Mouse (Mus musculus) neural tube, embryonic 12.5 days (tissue): ENCODE measurements around the gene Dnph1. TPM values are rescaled to one million over a fixed set of nuclear protein-coding genes. Genes with fewer than 3 reads are reported as not detected.

Experiments
- ATAC-seq: fragments of 200-750 bp; cut with Nextera tagmentation; 2 replicates; pipeline ENCODE4 v1.8.0; 2017; ENCODE audit warnings: low read depth, mild to moderate bottlenecking, moderate TSS enrichment, moderate library complexity; ENCODE audit not compliant: low FRiP score
- H3K27ac ChIP-seq: fragments of 300-500 bp; sonication (generic); 2 replicates; pipeline ENCODE4 v1.5.1; 2016
- H3K27me3 ChIP-seq: fragments of 300-500 bp; sonication (generic); replicated peaks from 2 replicates; pipeline ENCODE4 v1.6.1; 2016; ENCODE audit warnings: mild to moderate bottlenecking
- H3K36me3 ChIP-seq: fragments of 300-500 bp; sonication (generic); 2 replicates; pipeline ENCODE4 v1.6.1; 2016; ENCODE audit warnings: mild to moderate bottlenecking
- H3K4me1 ChIP-seq: fragments of 300-500 bp; sonication (generic); 2 replicates; pipeline ENCODE4 v1.6.1; 2016
- H3K4me2 ChIP-seq: fragments of 300-500 bp; sonication (generic); replicated peaks from 2 replicates; pipeline ENCODE4 v1.6.1; 2016; ENCODE audit warnings: mild to moderate bottlenecking
- H3K4me3 ChIP-seq: fragments of 300-500 bp; sonication (generic); 2 replicates; pipeline ENCODE4 v1.5.1; 2016
- H3K9ac ChIP-seq: fragments of 300-500 bp; sonication (generic); 2 replicates; pipeline ENCODE4 v1.6.1; 2016; ENCODE audit warnings: mild to moderate bottlenecking
- H3K9me3 ChIP-seq: fragments of 300-500 bp; sonication (generic); 2 replicates; pipeline ENCODE4 v1.6.1; 2016; ENCODE audit warnings: mild to moderate bottlenecking
- WGBS: fragments of 180-500 bp; shearing (Covaris S2); methylation state at CpG from one replicate; pipeline ENCODE4 v1.1.7; 2016; 5-methylcytosine and 5-hydroxymethylcytosine counted together
- polyA plus RNA-seq: library from polyadenylated mRNA; unstranded; fragments of >200 nt; fragmentation: Nextera tagmentation; extraction: Ambion mirVana; gene quantifications from 2 replicates; pipeline ENCODE4 v1.2.1, GENCODE M21; 2016

The Dnph1 gene
- polyA plus RNA-seq, result 40.5 and 42.3 TPM in 2 replicates

- Histone ChIP-seq H3K27ac (no peak within 1 kb of the TSS), H3K4me3 (peak within 1 kb of the TSS; percentile 55), H3K4me2 (peak within 1 kb of the TSS; percentile 87), H3K27me3 (peaks cover 2% of the 10 kb centered on the region; the same call in 1 of the 2 replicates), H3K36me3 (peaks cover 33% of the 10 kb centered on the region), H3K4me1 (peaks cover 7% of the 10 kb centered on the region; the same call in 1 of the 2 replicates), H3K9me3 (no peaks in the 10 kb centered on the region), H3K9ac (peak within 1 kb of the TSS; percentile 67)
- ATAC-seq, result peak; percentile 97
- under 1% methylated on average over 44 of the region's 44 CpGs for WGBS
These were observed at the start of gene Dnph1 for GRCm38 (mm10) chr17:46496623-46497434. Gene Dnph1, plus strand, starts transcription at chr17:46496711.

DNA sequence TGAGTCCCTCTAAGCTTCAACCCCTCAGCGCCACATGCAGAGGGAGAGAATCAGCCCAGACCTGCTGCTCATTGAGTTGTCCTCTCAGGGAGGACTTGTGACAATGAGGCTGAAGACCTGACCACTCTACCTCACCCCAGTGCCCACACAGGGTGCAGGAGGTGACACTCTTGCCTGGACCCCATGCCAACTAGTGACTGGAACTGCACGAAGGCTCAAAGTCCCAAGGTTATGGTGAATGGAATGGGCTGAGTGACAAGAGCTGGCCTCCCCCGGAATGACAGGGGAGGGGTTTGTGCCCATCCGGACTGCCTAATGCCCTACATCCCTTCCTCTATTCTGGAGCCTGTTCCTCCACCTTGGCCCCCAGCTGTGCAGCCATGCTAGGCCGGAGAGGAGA lies 43.8 kb upstream of the Dnph1 start:
- no peak for ATAC-seq
- H3K36me3 ChIP-seq, result peaks cover 3% of the 10 kb centered on the region; the same call in 1 of the 2 replicates
- peaks cover 33% of the 10 kb centered on the region for H3K27me3 ChIP-seq
- no peaks in the 10 kb centered on the region for H3K9me3 ChIP-seq
- 26% methylated on average over 5 of the region's 5 CpGs for WGBS
- peaks cover 39% of the 10 kb centered on the region for H3K4me1 ChIP-seq
- no peak overlapping the region for H3K9ac ChIP-seq
- peak overlapping the region; percentile 72 for H3K4me2 ChIP-seq
- no peak overlapping the region for H3K27ac ChIP-seq
- peak overlapping the region; percentile 3; the same call in 1 of the 2 replicates for H3K4me3 ChIP-seq

GRCm38 (mm10) chr17:46453302-46453948 lies 43.1 kb upstream of the Dnph1 start:
- Histone ChIP-seq H3K9me3 (no peaks in the 10 kb centered on the region), H3K27ac (no peak overlapping the region), H3K4me1 (peaks cover 39% of the 10 kb centered on the region), H3K36me3 (peaks cover 3% of the 10 kb centered on the region; the same call in 1 of the 2 replicates), H3K4me3 (0 out of 2 replicates have a peak overlapping the region, but pooled peaks have one; percentile 20), H3K9ac (peak overlapping the region; percentile 56), H3K4me2 (peak overlapping the region; percentile 72), H3K27me3 (peaks cover 37% of the 10 kb centered on the region)
- ATAC-seq, result peak; percentile 5; the same call in 1 of the 2 replicates
- 4% methylated on average over 13 of the region's 13 CpGs for WGBS

DNA sequence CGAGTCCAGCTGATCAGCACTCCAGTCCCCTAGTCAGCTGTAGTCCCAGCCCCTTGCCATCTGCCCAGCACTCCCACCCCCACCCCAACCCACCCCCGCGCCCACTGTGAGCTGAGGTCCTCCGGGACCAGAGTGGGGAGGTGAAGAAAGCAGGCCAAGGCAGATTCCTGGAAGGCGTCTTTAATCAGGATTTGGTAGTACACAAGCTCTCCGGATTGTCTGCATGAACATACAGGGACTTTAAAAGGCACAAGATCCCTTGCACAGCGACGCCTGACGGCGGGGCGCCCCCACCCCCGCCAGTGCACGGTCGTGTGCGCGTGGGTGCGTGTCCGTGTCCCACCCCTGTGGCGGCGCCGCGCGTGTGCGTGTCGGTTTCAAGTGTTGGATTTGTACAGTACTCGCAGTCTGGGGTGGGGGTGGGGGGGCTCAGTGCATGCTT lies 42.5 kb upstream of the Dnph1 start:
- 2% methylated on average over 26 of the region's 26 CpGs for WGBS
- Histone ChIP-seq H3K4me1 (peaks cover 39% of the 10 kb centered on the region), H3K9ac (peak overlapping the region; percentile 56; the same call in 1 of the 2 replicates), H3K4me2 (peak overlapping the region; percentile 72), H3K27me3 (peaks cover 41% of the 10 kb centered on the region), H3K36me3 (peaks cover 3% of the 10 kb centered on the region; the same call in 1 of the 2 replicates), H3K4me3 (peak overlapping the region; percentile 20), H3K27ac (peak overlapping the region; percentile 37; the same call in 1 of the 2 replicates), H3K9me3 (no peaks in the 10 kb centered on the region)
- ATAC-seq, result peak; percentile 44; the same call in 1 of the 2 replicates

- H3K27ac ChIP-seq, result no peak overlapping the region
- no peaks in the 10 kb centered on the region for H3K9me3 ChIP-seq
- peaks cover 46% of the 10 kb centered on the region for H3K27me3 ChIP-seq
- H3K9ac ChIP-seq, result peak overlapping the region; percentile 56; the same call in 1 of the 2 replicates
- peak overlapping the region; percentile 72 for H3K4me2 ChIP-seq
- peak; percentile 30; the same call in 1 of the 2 replicates for ATAC-seq
- WGBS, result 3% methylated on average over 9 of the region's 9 CpGs
- peaks cover 4% of the 10 kb centered on the region; the same call in 1 of the 2 replicates for H3K36me3 ChIP-seq
- peaks cover 39% of the 10 kb centered on the region for H3K4me1 ChIP-seq
- H3K4me3 ChIP-seq, result peak overlapping the region; percentile 29
These were observed 42.0 kb upstream of the Dnph1 start for GRCm38 (mm10) chr17:46454539-46454938.

- peak overlapping the region; percentile 72 for H3K4me2 ChIP-seq
- no peak overlapping the region for H3K27ac ChIP-seq
- peaks cover 51% of the 10 kb centered on the region for H3K27me3 ChIP-seq
- H3K4me1 ChIP-seq, result peaks cover 39% of the 10 kb centered on the region
- peak overlapping the region; percentile 29 for H3K4me3 ChIP-seq
- WGBS, result under 1% methylated on average over 33 of the region's 33 CpGs
- H3K9me3 ChIP-seq, result no peaks in the 10 kb centered on the region
- peaks cover 8% of the 10 kb centered on the region; the same call in 1 of the 2 replicates for H3K36me3 ChIP-seq
- peak; percentile 49 for ATAC-seq
- H3K9ac ChIP-seq, result peak overlapping the region; percentile 56
These were observed 41.3 kb upstream of the Dnph1 start for GRCm38 (mm10) chr17:46455110-46455691.

DNA sequence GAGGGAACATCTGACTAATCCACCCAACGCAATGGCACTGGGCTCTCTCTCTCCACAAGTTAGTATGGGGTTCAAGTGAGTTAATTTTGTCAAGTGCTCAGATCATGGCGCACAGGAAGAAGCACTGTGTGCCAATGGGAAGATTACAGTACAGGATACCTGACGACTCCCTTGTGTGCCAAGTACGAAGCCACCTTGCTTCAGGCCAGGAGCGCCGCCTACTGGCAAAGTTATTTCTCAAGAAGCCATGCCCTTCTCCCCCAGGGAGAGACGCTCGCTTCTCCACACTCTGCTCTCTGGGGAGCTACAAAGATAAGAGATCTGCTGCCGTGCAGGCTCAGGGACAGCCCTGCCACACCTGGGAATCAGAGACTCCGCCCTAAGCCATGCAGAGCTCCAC lies 38.7 kb upstream of the Dnph1 start:
- H3K4me1 ChIP-seq, result peaks cover 42% of the 10 kb centered on the region

GRCm38 (mm10) chr17:46458439-46458838 lies 38.1 kb upstream of the Dnph1 start:
- H3K4me1 ChIP-seq, result peaks cover 36% of the 10 kb centered on the region
- no peak overlapping the region for H3K9ac ChIP-seq
- H3K27ac ChIP-seq, result no peak overlapping the region
- WGBS, result 35% methylated on average over 3 of the region's 3 CpGs
- H3K4me2 ChIP-seq, result no peak overlapping the region
- H3K9me3 ChIP-seq, result no peaks in the 10 kb centered on the region
- H3K4me3 ChIP-seq, result no peak overlapping the region
- peaks cover 73% of the 10 kb centered on the region for H3K27me3 ChIP-seq
- no peak for ATAC-seq
- peaks cover 14% of the 10 kb centered on the region; the same call in 1 of the 2 replicates for H3K36me3 ChIP-seq

More for the DNA sequence above, 38.7 kb upstream of the Dnph1 start:
- H3K4me2 ChIP-seq, result no peak overlapping the region
- no peak overlapping the region for H3K9ac ChIP-seq
- ATAC-seq, result no peak
- no peaks in the 10 kb centered on the region for H3K9me3 ChIP-seq
- H3K27me3 ChIP-seq, result peaks cover 73% of the 10 kb centered on the region
- H3K4me3 ChIP-seq, result no peak overlapping the region
- peaks cover 14% of the 10 kb centered on the region; the same call in 1 of the 2 replicates for H3K36me3 ChIP-seq
- 10% methylated on average over 10 of the region's 10 CpGs for WGBS
- H3K27ac ChIP-seq, result no peak overlapping the region

GRCm38 (mm10) chr17:46460673-46461072 lies 35.8 kb upstream of the Dnph1 start:
- peaks cover 14% of the 10 kb centered on the region for H3K4me1 ChIP-seq
- H3K9me3 ChIP-seq, result no peaks in the 10 kb centered on the region
- peaks cover 61% of the 10 kb centered on the region for H3K27me3 ChIP-seq
- WGBS, result 3% methylated on average over 32 of the region's 32 CpGs
- no peak for ATAC-seq
- H3K27ac ChIP-seq, result no peak overlapping the region
- peak overlapping the region; percentile 4; the same call in 1 of the 2 replicates for H3K4me3 ChIP-seq
- peak overlapping the region; percentile 40 for H3K4me2 ChIP-seq
- peaks cover 18% of the 10 kb centered on the region; the same call in 1 of the 2 replicates for H3K36me3 ChIP-seq
- no peak overlapping the region for H3K9ac ChIP-seq

GRCm38 (mm10) chr17:46461347-46461746 lies 35.2 kb upstream of the Dnph1 start:
- peaks cover 55% of the 10 kb centered on the region for H3K27me3 ChIP-seq
- no peak for ATAC-seq
- 0 out of 2 replicates have a peak overlapping the region, but pooled peaks have one; percentile 4 for H3K4me3 ChIP-seq
- H3K9me3 ChIP-seq, result no peaks in the 10 kb centered on the region
- peaks cover 7% of the 10 kb centered on the region; the same call in 1 of the 2 replicates for H3K4me1 ChIP-seq
- WGBS, result 11% methylated on average over 8 of the region's 8 CpGs
- H3K27ac ChIP-seq, result no peak overlapping the region
- no peak overlapping the region for H3K9ac ChIP-seq
- peak overlapping the region; percentile 40 for H3K4me2 ChIP-seq
- H3K36me3 ChIP-seq, result peaks cover 25% of the 10 kb centered on the region; the same call in 1 of the 2 replicates

DNA sequence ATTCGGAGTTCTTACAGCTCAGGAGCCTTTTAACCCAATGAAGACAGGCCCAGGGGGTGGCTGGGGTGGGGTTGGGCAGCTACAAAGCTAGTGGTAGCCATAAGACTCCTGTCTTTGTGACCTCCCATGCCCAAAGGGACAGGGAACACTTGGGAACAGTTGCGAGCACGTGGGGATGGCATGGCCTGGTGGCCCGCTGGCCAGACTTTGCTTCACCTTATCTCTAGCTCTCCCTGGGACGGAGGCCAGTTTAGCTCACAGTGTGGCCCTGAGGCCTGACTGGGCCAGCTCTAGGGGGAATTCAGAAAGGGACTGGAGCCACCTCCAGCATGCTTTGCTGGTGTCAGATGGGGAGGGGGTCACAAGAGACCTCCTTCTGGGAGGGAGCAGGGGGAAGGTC lies 34.3 kb upstream of the Dnph1 start:
- H3K9ac ChIP-seq, result no peak overlapping the region
- WGBS, result 88% methylated on average over 5 of the region's 5 CpGs
- H3K27me3 ChIP-seq, result peaks cover 48% of the 10 kb centered on the region
- H3K9me3 ChIP-seq, result no peaks in the 10 kb centered on the region
- ATAC-seq, result no peak
- H3K4me1 ChIP-seq, result peaks cover 7% of the 10 kb centered on the region; the same call in 1 of the 2 replicates
- no peak overlapping the region for H3K4me3 ChIP-seq
- no peak overlapping the region for H3K27ac ChIP-seq
- no peak overlapping the region for H3K4me2 ChIP-seq
- H3K36me3 ChIP-seq, result peaks cover 34% of the 10 kb centered on the region
